In the genomic region with DNA sequence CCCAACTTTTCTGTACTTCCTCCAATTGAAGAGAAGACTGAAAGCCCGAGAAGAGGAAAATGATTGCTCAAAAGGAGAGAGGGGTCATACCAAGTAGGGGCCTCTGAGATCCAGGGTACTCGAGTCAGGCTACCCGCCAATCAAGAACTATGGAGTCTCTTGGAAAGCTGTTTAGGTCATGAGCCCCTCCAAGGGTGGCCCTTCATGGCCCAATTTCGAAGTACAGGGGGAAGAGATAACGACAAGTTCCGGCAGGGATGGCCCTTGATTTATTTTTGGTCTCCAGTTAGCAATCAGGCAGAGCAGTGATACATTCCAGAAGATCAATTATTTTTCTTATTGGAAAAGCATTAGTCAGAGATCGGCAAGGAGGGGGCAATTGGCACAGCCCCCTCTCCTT, we compare ENCODE assay signal across 21 mouse cellular contexts. TPM values are rescaled to one million over a fixed set of nuclear protein-coding genes. Genes with fewer than 3 reads are reported as not detected.
DNase-seq lines count a peak whose midpoint lies in the region; ATAC-seq and TF ChIP-seq lines count a peak whose summit lies in the region.
"Had no signal": no experiment of that assay in that cellular context is flagged by ENCODE, and none has a peak within 500 bp of the region (broad histone marks: within the 10 kb centered on the region; RNA-seq: fewer than 3 reads in every experiment).

No protein-coding gene starts in this region.

- peaks cover 65% of the 10 kb centered on the region for H3K4me1 ChIP-seq in kidney, embryonic 16.5 days (ENCODE audit: insufficient read depth, low read length)
- no peaks in the 10 kb centered on the region for H3K4me1 ChIP-seq in embryonic fibroblast, embryonic 13.5 days (ENCODE audit: control insufficient read depth, insufficient read depth, low read length)
- H3K4me1 ChIP-seq in limb, embryonic 10.5 days = peaks cover 73% of the 10 kb centered on the region
- H3K4me1 ChIP-seq in neural tube, embryonic 15.5 days = peaks cover 84% of the 10 kb centered on the region
- H3K4me1 ChIP-seq in forebrain, embryonic 14.5 days (ENCODE audit: control insufficient read depth, insufficient read depth, low read length) = no peaks in the 10 kb centered on the region
- H3K4me1 ChIP-seq: forebrain, embryonic 12.5 days; hindbrain, embryonic 10.5 days; liver, embryonic 13.5 days; midbrain, embryonic 12.5 days had no signal

- H3K27ac ChIP-seq in kidney, embryonic 16.5 days (ENCODE audit: low read length) = peak overlapping the region; percentile 86
- H3K27ac ChIP-seq in embryonic fibroblast, embryonic 13.5 days (ENCODE audit: insufficient read depth, low read length) = 0 out of 2 replicates have a peak overlapping the region, but pooled peaks have one; percentile 46
- no peak overlapping the region for H3K27ac ChIP-seq in limb, embryonic 10.5 days
- peak overlapping the region; percentile 89 for H3K27ac ChIP-seq in neural tube, embryonic 15.5 days (replicated peaks)
- H3K27ac ChIP-seq in forebrain, embryonic 14.5 days (ENCODE audit: low read depth, low read length) = no peak overlapping the region
- H3K27ac ChIP-seq: forebrain, embryonic 12.5 days; heart, adult 2 months; heart, embryonic 15.5 days; hindbrain, embryonic 10.5 days; liver, embryonic 13.5 days; lung, embryonic 15.5 days; macrophage; midbrain, embryonic 12.5 days had no signal

- 11% methylated on average over 7 of the region's 7 CpGs for WGBS in kidney, embryonic 16.5 days
- under 1% methylated on average over 7 of the region's 7 CpGs for WGBS in limb, embryonic 10.5 days
- 9% methylated on average over 7 of the region's 7 CpGs for WGBS in neural tube, embryonic 15.5 days
- WGBS in forebrain, embryonic 14.5 days = 3% methylated on average over 7 of the region's 7 CpGs

- H3K9ac ChIP-seq in kidney, embryonic 16.5 days (replicated peaks; ENCODE audit: low read length) = peak overlapping the region; percentile 65
- peak overlapping the region; percentile 64 for H3K9ac ChIP-seq in neural tube, embryonic 15.5 days (replicated peaks)
- no peak overlapping the region for H3K9ac ChIP-seq in forebrain, embryonic 14.5 days (ENCODE audit: low read length)
- H3K9ac ChIP-seq: forebrain, embryonic 12.5 days; heart, embryonic 15.5 days; liver, embryonic 13.5 days; lung, embryonic 15.5 days; midbrain, embryonic 12.5 days had no signal

- H3K9me3 ChIP-seq in kidney, embryonic 16.5 days (ENCODE audit: low read length) = no peaks in the 10 kb centered on the region
- H3K9me3 ChIP-seq in limb, embryonic 10.5 days (replicated peaks) = no peaks in the 10 kb centered on the region
- no peaks in the 10 kb centered on the region for H3K9me3 ChIP-seq in neural tube, embryonic 15.5 days (replicated peaks)
- H3K9me3 ChIP-seq in forebrain, embryonic 14.5 days (replicated peaks; ENCODE audit: control insufficient read depth, low read length) = no peaks in the 10 kb centered on the region
- H3K9me3 ChIP-seq: forebrain, embryonic 12.5 days; heart, embryonic 15.5 days; hindbrain, embryonic 10.5 days; liver, embryonic 13.5 days; lung, embryonic 15.5 days; midbrain, embryonic 12.5 days had no signal

- peak overlapping the region; percentile 48 for H3K4me3 ChIP-seq in kidney, embryonic 16.5 days (ENCODE audit: low read length)
- peak overlapping the region; percentile 26 for H3K4me3 ChIP-seq in embryonic fibroblast, embryonic 13.5 days (ENCODE audit: insufficient read depth, low read length)
- H3K4me3 ChIP-seq in limb, embryonic 10.5 days = peak overlapping the region; percentile 54; the same call in 1 of the 2 replicates
- H3K4me3 ChIP-seq in neural tube, embryonic 15.5 days (replicated peaks) = peak overlapping the region; percentile 52
- H3K4me3 ChIP-seq in forebrain, embryonic 14.5 days (ENCODE audit: low read depth, low read length) = no peak overlapping the region
- H3K4me3 ChIP-seq: forebrain, embryonic 12.5 days; heart, adult 2 months; heart, embryonic 15.5 days; hindbrain, embryonic 10.5 days; liver, embryonic 13.5 days; lung, embryonic 15.5 days; midbrain, embryonic 12.5 days; myocyte had no signal

- TF ChIP-seq CTCF in embryonic fibroblast, embryonic 13.5 days (IDR thresholded peaks at IDR 0.05; ENCODE audit: borderline replicate concordance, insufficient read depth, low read length) = no peak

- no peak for DNase-seq in kidney, adult 8-10 months
- no peak for DNase-seq in limb, embryonic 10.5 days (ENCODE audit: low spot score)
- DNase-seq in layer of hippocampus, adult 11-12 months (ENCODE audit: low spot score) = no peak
- no peak for DNase-seq in forebrain, embryonic 14.5 days (ENCODE audit: low spot score)
- DNase-seq: cerebellum, adult 11 months; cerebellum, postnatal 25 days; gastrocnemius, postnatal 14 days; heart, adult 2 months; kidney, adult 9 months; liver, embryonic 13.5 days had no signal

- no peaks in the 10 kb centered on the region for H3K36me3 ChIP-seq in kidney, embryonic 16.5 days (ENCODE audit: insufficient read depth, low read length)
- no peaks in the 10 kb centered on the region for H3K36me3 ChIP-seq in limb, embryonic 10.5 days
- H3K36me3 ChIP-seq in neural tube, embryonic 15.5 days = no peaks in the 10 kb centered on the region
- no peaks in the 10 kb centered on the region for H3K36me3 ChIP-seq in forebrain, embryonic 14.5 days (ENCODE audit: control insufficient read depth, insufficient read depth, low read length)
- H3K36me3 ChIP-seq: forebrain, embryonic 12.5 days; heart, embryonic 15.5 days; hindbrain, embryonic 10.5 days; liver, embryonic 13.5 days; lung, embryonic 15.5 days; midbrain, embryonic 12.5 days had no signal

- H3K27me3 ChIP-seq in kidney, embryonic 16.5 days (ENCODE audit: insufficient read depth, low read length) = peaks cover 45% of the 10 kb centered on the region
- peaks cover 99% of the 10 kb centered on the region for H3K27me3 ChIP-seq in limb, embryonic 10.5 days (ENCODE audit: low read depth, poor library complexity, severe bottlenecking)
- H3K27me3 ChIP-seq in neural tube, embryonic 15.5 days (replicated peaks) = peaks cover 2% of the 10 kb centered on the region; the same call in 1 of the 2 replicates
- H3K27me3 ChIP-seq in forebrain, embryonic 14.5 days (replicated peaks; ENCODE audit: control insufficient read depth, insufficient read depth, low read length) = peaks cover 95% of the 10 kb centered on the region

- ATAC-seq in kidney, embryonic 16.5 days (ENCODE audit: low FRiP score, low TSS enrichment) = no peak
- ATAC-seq in neural tube, embryonic 15.5 days (ENCODE audit: low FRiP score) = no peak
- no peak for ATAC-seq in forebrain, embryonic 14.5 days

- no peak for TF ChIP-seq POLR2A in embryonic fibroblast, embryonic 13.5 days (IDR thresholded peaks at IDR 0.05; ENCODE audit: low read depth, low read length)

- H3K4me2 ChIP-seq in kidney, embryonic 16.5 days (replicated peaks; ENCODE audit: low read depth, low read length) = peak overlapping the region; percentile 63
- peak overlapping the region; percentile 82 for H3K4me2 ChIP-seq in neural tube, embryonic 15.5 days
- H3K4me2 ChIP-seq in forebrain, embryonic 14.5 days (ENCODE audit: low read length) = no peak overlapping the region
- H3K4me2 ChIP-seq: forebrain, embryonic 12.5 days; heart, embryonic 15.5 days; liver, embryonic 13.5 days; lung, embryonic 15.5 days; midbrain, embryonic 12.5 days had no signal

RNA-seq across cellular contexts. Expression of a gene that starts 1.4 kb away (rescaled TPM):
- polyA plus RNA-seq in kidney, embryonic 16.5 days (2015; fragmentation: Nextera tagmentation; extraction: Ambion mirVana) = 6.6 and 9.2 TPM in 2 replicates
- 28.5 and 45.5 TPM in 2 replicates for polyA plus RNA-seq in embryonic fibroblast, embryonic 13.5 days (2011; ENCODE audit: insufficient read length, low read depth, missing spikeins)
- polyA plus RNA-seq in limb, embryonic 10.5 days (2016; fragmentation: Nextera tagmentation; extraction: Ambion mirVana) = 5.1 and 6.0 TPM in 2 replicates
- polyA plus RNA-seq in neural tube, embryonic 15.5 days (2015; fragmentation: Nextera tagmentation; extraction: Ambion mirVana) = 56.5 and 108 TPM in 2 replicates
- not detected in 2 replicates for polyA plus RNA-seq in forebrain, embryonic 14.5 days (2014; fragmentation: Nextera tagmentation; extraction: Ambion mirVana)
- polyA plus RNA-seq: forebrain, embryonic 12.5 days; heart, adult 2 months; heart, embryonic 15.5 days; hindbrain, embryonic 10.5 days; lung, embryonic 15.5 days; macrophage; midbrain, embryonic 12.5 days; thymus, postnatal 0 days had no signal

RNA-seq across cellular contexts. Expression of a gene that starts 6.3 kb away (rescaled TPM):
- 7.6 and 11.0 TPM in 2 replicates for polyA plus RNA-seq in kidney, embryonic 16.5 days (2015; fragmentation: Nextera tagmentation; extraction: Ambion mirVana)
- polyA plus RNA-seq in embryonic fibroblast, embryonic 13.5 days (2011; ENCODE audit: insufficient read length, low read depth, missing spikeins) = 42.6 and 61.8 TPM in 2 replicates
- 10.1 and 10.2 TPM in 2 replicates for polyA plus RNA-seq in limb, embryonic 10.5 days (2016; fragmentation: Nextera tagmentation; extraction: Ambion mirVana)
- 23.4 and 35.1 TPM in 2 replicates for polyA plus RNA-seq in neural tube, embryonic 15.5 days (2015; fragmentation: Nextera tagmentation; extraction: Ambion mirVana)
- polyA plus RNA-seq in forebrain, embryonic 14.5 days (2014; fragmentation: Nextera tagmentation; extraction: Ambion mirVana) = not detected in 2 replicates
- polyA plus RNA-seq: forebrain, embryonic 12.5 days; heart, adult 2 months; hindbrain, embryonic 10.5 days; macrophage; midbrain, embryonic 12.5 days; thymus, postnatal 0 days had no signal

RNA-seq across cellular contexts. Expression of a gene that starts 15.5 kb away (rescaled TPM):
- 7.4 and 9.2 TPM in 2 replicates for polyA plus RNA-seq in kidney, embryonic 16.5 days (2015; fragmentation: Nextera tagmentation; extraction: Ambion mirVana)
- 4.9 and 6.2 TPM in 2 replicates for polyA plus RNA-seq in embryonic fibroblast, embryonic 13.5 days (2011; ENCODE audit: insufficient read length, low read depth, missing spikeins)
- 4.4 and 6.9 TPM in 2 replicates for polyA plus RNA-seq in limb, embryonic 10.5 days (2016; fragmentation: Nextera tagmentation; extraction: Ambion mirVana)
- polyA plus RNA-seq in neural tube, embryonic 15.5 days (2015; fragmentation: Nextera tagmentation; extraction: Ambion mirVana) = 19.7 and 30.9 TPM in 2 replicates
- polyA plus RNA-seq in forebrain, embryonic 14.5 days (2014; fragmentation: Nextera tagmentation; extraction: Ambion mirVana) = not detected in 2 replicates
- polyA plus RNA-seq: forebrain, embryonic 12.5 days; heart, adult 2 months; heart, embryonic 15.5 days; hindbrain, embryonic 10.5 days; liver, embryonic 13.5 days; lung, embryonic 15.5 days; macrophage; midbrain, embryonic 12.5 days; thymus, postnatal 0 days had no signal

RNA-seq across cellular contexts. Expression of a gene that starts 24.5 kb away (rescaled TPM):
- polyA plus RNA-seq in kidney, embryonic 16.5 days (2015; fragmentation: Nextera tagmentation; extraction: Ambion mirVana) = 4.3 and 5.9 TPM in 2 replicates
- 7.6 and 11.0 TPM in 2 replicates for polyA plus RNA-seq in embryonic fibroblast, embryonic 13.5 days (2011; ENCODE audit: insufficient read length, low read depth, missing spikeins)
- polyA plus RNA-seq in limb, embryonic 10.5 days (2016; fragmentation: Nextera tagmentation; extraction: Ambion mirVana) = 10.6 and 12.7 TPM in 2 replicates
- 14.6 and 20.7 TPM in 2 replicates for polyA plus RNA-seq in neural tube, embryonic 15.5 days (2015; fragmentation: Nextera tagmentation; extraction: Ambion mirVana)
- polyA plus RNA-seq in forebrain, embryonic 14.5 days (2014; fragmentation: Nextera tagmentation; extraction: Ambion mirVana) = not detected in 2 replicates
- polyA plus RNA-seq: forebrain, embryonic 12.5 days; macrophage; midbrain, embryonic 12.5 days had no signal

RNA-seq across cellular contexts. Expression of a gene that starts 25.2 kb away (rescaled TPM):
- polyA plus RNA-seq in kidney, embryonic 16.5 days (2015; fragmentation: Nextera tagmentation; extraction: Ambion mirVana) = 49.0 and 54.0 TPM in 2 replicates
- 7.3 and 16.6 TPM in 2 replicates for polyA plus RNA-seq in embryonic fibroblast, embryonic 13.5 days (2011; ENCODE audit: insufficient read length, low read depth, missing spikeins)
- polyA plus RNA-seq in limb, embryonic 10.5 days (2016; fragmentation: Nextera tagmentation; extraction: Ambion mirVana) = 21.4 and 51.4 TPM in 2 replicates
- polyA plus RNA-seq in neural tube, embryonic 15.5 days (2015; fragmentation: Nextera tagmentation; extraction: Ambion mirVana) = 51.3 and 71.0 TPM in 2 replicates
- not detected in 2 replicates for polyA plus RNA-seq in forebrain, embryonic 14.5 days (2014; fragmentation: Nextera tagmentation; extraction: Ambion mirVana)
- polyA plus RNA-seq: forebrain, embryonic 12.5 days; heart, adult 2 months; heart, embryonic 15.5 days; hindbrain, embryonic 10.5 days; liver, embryonic 13.5 days; lung, embryonic 15.5 days; macrophage; midbrain, embryonic 12.5 days; thymus, postnatal 0 days had no signal

Comparison
In these comparisons a context has a peak if more than half of its experiments do, and no peak if none do; other contexts are left out.
1. H3K27ac ChIP-seq: peak in kidney, embryonic 16.5 days (single experiment), embryonic fibroblast, embryonic 13.5 days (single experiment) and neural tube, embryonic 15.5 days (single experiment); none in limb, embryonic 10.5 days (single experiment) and forebrain, embryonic 14.5 days (single experiment).